Mouse (Mus musculus) heart, postnatal 0 days (tissue): ENCODE data around the gene Actl6b.

Source experiments
- CTCF ChIP-seq: IDR thresholded peaks from 2 replicates; pipeline ENCODE4 v1.5.1; 2016; ENCODE audit warnings: antibody characterized with exemption, control low read depth, low read depth
- EP300 ChIP-seq: IDR thresholded peaks from 2 replicates; pipeline ENCODE4 v1.6.1; 2016; ENCODE audit warnings: antibody characterized with exemption, low read depth

GRCm38 (mm10) chr5:137609292-137609691 is 56.0 kb downstream of the Actl6b start:
- TF ChIP-seq CTCF (no peak), EP300 (no peak)
